Mouse (Mus musculus) heart, postnatal 4 days (tissue): ENCODE results near the gene Hmbs. TPM values are rescaled to one million over a fixed set of nuclear protein-coding genes. Genes with fewer than 3 reads are reported as not detected.
A peak's percentile ranks its signal among the peaks of the same experiment; 100 is the strongest.
"Not testable (repeated sequence)": the region's sequence is repeated elsewhere in the genome, so short reads cannot be mapped to it uniquely, and the experiment has no call there.

ENCODE experiments used
- DNase-seq: peaks from one replicate; pipeline ENCODE4 v3.0.0; 2021
- total RNA-seq, 2 experiments: library from RNA; stranded (reverse); gene quantifications; 2 replicates each; pipeline ENCODE4 v1.2.3; 2021

Gene Hmbs
- total RNA-seq, 2 experiments from 2014 or later, result 54.0 to 60.6 TPM

DNA sequence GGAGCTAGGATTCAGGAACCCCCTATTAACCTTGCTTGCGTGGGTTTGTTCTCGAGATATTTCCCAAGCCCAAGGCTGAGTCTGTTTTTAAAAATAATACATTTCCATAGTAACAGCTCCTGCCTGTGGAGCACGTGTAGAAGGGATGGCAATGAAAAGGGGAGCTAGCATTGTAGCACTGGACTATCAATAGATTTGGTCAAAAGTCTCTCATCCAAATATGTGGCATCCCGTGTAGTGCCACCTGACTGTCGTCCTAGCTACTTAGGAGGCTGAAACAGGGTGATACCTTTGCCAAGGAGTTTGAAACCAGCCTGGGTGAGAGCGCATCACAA lies 23.3 kb downstream of the Hmbs start:
- DNase-seq, result no peak

DNA sequence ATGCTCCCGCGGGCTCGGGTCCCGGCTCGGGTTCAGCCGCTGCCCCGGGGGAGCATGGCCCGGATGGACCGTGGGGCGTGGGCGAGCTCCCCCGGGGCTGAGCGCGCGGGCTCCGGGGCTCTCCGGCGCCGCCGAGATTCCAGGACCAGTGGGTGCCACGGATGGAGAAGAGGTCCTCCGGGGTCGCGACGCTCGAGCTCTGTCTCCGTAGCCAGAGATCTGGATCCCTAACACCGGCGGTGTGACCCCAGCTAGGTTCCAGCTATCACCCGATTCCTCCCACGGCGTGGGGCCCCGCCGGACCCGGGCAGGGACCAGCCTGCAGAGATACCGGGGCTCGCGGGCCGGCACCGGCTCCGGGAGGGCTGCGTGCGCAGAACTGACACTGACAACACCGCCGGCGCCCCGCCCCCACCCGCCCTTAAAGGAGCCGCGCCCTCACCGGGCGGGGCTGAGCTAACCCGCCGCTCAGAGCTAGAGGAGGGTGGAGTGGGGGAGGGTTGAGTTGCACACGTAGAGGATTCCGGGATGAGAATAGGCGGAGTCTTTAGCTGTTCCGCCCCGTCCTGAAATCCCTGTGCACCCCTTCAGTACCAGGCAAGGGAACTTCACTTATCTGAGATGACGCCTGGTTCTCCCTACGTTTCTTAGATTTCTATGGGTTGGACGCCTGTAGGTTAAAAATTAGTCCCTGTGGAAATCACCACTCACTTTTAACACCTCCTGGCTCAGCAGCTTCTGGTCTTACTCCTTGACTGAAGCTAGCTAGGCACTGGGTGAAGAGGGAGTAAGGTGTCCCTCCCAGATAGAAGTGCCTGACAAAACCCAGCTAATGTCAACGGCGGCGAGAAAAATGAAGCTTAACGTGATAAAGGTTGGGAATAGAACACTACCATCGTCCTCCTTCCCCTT lies 23.9 kb downstream of the Hmbs start, which contains the start of gene C2cd2l:
Gene C2cd2l (minus strand): TSS at position 399 of the 912 bp plus-strand sequence.
- DNase-seq, result peak; percentile 90

DNA sequence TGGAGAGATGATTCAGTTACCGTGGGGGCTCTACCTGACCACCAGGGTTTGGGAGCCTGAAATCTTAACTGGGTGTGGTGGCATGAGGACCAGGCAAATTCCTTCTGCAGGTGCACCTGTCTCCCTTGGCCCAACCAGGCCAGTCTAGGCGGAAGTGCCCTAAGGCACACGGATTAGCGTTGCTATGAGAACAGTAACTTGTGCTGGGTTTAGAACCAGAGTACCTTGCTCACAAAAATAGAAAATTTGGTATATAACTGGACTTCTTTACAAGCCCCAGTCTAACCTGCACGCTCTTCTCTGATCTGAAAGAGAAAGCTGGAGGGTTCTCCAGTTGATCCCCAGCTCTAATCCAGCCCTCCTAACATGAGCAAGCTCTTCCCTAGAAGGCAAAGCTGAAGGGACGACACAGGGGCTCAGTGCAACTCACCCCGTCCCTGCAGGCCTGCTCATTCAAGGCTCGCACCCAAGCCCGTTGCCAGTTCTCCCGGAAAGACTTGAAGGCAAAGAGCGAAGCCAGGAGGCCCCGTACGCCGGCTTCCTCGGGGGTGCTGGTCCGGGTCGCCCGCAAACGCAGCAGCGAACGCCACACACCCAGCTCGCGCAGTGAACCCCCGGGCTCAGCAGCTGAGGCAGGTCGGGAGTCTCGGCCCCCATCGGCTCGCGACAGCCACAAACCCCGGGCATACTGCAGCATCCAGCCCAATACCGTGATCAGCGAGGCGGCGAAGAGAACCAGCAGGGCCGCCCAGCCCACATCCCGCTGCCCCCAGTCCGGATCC lies 24.7 kb downstream of the Hmbs start:
- DNase-seq, result no peak

DNA sequence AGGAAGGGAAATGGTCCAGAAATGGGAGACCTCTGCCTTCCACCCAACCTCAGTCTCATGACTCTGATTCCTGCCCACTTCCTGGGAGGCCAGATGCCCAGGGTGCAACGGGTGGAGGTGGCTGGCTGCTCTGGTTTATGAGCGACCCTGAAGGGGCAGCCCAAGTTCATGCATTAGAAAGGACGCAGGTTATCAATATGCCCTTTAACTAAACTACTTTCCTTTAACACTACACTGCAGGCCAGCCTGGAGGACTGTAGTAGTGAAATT lies 25.3 kb downstream of the Hmbs start:
- DNase-seq, result no peak

DNA sequence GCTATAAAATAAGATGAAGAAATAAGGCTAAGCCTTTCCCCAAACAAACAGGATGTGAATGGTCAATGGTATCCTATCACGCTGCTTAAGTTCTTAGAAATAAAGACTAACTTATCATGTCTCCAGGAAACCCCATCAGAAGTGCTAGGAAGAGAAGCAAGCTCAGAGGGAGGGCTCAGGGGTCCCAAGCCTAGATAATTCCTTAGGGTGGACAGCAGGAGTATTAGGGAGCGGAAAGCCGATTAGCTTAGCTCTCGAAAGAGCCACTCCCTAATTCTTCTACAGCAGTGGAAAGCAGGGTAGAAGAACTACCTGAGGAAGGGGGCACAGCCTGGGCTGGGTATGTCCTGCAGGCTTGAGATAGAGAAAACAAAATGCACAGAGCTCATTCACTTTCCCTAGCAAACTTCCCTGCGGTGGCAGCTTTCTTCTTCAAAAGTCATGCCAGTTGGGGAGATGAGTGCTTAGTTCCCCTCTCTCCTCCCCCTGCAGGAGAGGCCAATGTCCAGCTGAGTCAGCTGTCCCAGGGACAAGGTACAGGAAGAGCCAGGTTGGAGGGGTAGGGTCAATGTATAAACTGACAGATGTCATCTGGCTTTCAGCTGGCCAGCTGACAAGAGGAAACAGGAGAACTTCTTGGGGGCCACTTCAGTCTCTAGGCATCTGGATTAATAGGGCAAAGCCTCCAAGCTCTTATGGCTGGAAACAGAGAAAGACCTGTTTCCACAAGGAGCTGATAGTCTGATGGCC lies 25.8 kb downstream of the Hmbs start:
- DNase-seq, result no peak

DNA sequence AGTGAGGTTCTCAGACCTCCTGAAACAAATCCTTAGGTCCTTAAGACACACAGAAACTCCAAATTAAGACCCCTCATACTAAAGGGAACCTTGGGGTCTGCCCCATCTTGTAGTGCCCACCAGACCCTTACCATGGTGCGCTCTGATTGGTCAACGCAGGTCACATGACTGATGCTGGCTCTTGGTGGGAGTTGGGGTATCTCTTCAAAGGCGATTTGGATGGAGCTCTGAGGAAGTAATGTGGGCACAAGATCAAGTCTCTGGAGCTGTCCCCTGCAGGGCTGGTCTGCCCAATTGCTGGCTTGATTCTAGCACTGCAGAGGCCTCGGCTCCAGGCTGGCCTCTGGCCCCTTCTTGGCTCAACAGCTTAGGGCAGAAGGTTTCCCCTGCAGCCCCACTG lies 26.6 kb downstream of the Hmbs start:
- no peak for DNase-seq

DNA sequence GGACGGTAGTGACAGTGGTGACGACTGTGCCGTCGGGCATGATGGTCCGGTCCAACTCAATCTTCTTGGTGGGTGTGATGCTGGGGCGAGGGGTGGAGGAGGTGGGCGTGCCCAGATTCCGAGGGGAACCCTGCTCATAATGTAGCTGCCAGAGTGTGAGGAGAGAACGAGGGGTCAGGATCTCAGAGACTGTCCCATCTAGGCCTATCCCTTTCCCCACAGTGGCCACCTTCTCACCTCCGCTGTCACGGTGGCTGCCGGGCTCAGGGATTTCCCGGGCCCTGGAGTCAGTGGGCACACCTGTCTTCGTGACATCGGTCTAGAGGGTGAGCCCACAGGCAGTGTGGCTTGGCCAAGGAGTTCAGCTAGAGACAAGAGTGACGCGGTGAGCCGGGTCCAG lies 29.1 kb downstream of the Hmbs start:
- DNase-seq, result no peak

DNA sequence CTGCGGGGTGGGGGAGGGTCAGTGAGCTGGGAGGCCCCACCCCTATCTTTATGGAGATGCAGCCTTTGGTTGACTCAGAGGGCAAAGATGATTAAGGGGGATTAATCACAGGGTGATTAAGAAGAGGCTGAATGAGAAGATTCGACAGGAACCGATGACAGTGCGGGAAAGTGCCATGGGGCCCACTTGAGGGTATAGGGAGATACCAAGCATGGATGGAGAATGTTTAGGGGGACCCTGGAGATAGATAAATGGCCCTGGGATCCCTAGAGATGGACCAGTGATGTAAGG lies 29.8 kb downstream of the Hmbs start:
- DNase-seq, result no peak

DNA sequence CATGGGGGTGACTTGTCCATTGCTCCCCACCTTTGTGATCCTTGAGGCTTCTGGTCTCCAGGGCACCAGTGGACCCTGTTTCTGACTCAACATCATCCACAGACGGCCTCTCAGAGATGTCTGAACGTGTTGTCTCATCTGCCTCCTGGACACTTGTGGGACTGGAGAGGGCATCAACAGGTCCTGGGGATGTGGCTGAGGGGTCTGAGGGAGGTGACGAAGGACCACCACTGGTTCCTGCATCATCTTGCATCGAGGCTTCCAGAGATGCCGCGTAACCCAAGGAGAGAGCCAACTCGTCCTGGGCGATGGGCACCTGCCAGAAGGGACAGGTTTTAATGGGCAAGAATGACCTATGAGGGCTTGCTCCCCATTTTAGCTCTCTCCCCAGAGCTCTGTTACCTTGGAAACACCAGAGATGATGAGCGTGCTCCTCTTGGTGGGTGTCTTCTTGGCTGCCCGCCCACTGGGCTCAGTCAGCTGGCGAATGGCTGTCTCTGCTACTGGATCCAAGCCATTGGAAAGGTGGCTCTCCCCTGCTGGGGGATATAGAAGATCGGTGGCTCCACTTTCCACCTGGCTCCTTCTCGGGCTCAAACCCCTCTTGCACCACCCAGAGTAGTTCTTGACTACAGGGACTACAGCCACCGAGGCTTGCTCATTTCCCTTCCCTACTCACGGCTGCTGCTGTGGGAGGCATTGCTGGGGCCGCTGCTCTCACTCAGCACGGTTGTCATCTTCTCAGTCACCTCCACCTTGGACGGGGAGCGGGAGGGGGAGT lies 30.4 kb downstream of the Hmbs start:
- DNase-seq, result no peak

DNA sequence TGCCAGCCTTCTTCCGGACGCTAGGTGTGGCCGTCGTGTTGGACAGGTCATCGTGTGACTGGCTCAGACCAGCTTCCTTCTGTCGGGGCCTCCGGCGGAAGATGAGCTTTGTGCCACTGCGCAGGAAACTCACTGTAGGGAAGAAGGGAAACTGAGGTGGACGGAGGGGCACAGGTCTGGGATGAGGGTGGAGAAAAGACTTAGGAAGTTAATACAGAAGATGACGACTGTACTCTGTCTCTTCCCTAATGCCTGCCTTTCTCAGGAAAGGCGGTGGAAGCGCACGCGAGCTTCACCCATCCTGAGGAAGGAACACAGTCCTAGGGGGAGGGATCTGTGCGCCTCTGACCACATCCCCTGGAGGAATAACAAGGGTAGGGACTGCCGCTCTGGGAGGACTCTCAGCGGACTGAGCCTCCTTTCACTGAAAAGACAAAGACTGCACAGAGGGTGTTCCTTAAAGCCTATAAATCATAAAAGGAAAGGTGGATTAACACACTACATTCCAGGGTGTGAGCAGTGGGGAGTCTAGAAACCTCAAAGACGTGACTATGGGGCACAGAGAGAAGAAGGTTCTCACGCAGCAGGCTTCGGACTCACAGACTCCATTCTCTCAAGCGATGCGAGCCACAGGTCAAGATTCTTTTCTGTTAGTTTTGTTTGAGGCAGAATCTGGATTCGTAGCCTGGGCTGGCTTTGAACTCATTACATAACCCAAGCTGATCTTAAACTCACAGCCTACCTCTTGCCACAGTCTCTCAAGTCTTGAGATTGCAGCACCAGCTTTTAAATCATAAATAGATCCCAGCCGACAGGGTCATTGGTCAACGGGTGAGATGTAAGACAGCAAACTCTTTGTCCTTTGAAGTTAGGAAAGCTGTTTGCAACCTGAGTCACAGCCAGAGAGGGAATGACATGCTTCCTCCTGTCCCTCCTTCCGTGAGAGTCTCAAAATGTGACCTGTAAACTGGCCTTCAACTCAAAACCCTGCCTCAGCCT lies 32.6 kb downstream of the Hmbs start:
- peak; percentile 48 for DNase-seq

DNA sequence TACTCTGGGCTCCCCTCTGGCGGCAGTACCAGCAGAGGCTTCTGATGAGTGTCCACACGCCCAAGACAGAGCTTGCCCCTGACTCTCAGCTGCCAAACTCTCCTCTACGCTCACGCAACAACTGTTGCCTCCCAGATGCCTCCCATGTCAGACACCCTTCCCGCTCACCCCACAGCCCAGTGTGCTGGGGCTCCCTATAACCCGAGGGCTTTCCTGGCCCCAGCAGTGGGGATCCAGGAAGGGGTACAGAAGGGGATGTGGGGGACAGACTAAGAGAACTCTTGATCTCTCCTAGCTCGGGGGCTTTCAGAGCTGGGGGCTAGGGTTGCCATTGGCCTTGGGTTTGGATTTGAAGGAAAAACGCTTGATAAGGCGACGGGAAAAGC lies 33.3 kb downstream of the Hmbs start:
- DNase-seq, result no peak

DNA sequence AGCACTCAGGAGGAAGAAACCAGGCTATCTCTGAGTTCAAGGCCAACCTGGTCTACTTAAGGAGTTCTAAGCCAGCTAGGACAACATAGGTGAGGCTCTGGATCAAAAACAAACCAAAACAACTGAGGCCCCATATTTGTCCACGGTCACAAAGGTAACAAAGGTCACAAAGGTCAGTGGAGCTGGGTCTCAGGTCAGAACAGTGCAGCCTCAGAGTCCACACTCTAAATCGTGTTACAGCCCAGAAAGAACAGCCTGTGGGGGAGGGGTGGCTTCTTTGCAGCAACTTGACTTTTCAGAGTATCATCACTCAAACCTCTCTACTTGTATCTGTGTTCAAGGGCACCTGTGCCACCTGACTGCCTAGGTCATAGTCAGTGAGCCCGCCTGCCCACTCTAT lies 34.3 kb downstream of the Hmbs start:
- DNase-seq, result no peak

DNA sequence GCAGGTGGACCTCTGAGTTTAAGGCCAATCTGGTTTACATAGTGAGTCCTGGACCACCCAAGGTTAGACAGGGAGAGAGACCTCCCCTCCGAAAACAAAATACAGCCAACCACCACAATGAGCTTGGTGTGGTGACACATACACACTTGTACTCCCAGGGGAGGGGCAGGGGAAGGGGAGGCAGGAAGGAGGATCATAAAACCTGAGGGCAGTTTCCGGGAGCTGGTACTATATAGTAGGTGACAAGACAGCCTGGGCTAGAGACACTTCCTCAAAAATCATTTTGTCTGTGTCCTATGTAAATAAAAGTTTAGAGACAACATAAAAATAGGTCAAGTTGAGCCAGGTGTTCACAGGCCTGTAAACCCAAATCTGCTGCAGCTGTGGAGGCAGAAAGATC lies 36.8 kb downstream of the Hmbs start:
- DNase-seq, result no peak

DNA sequence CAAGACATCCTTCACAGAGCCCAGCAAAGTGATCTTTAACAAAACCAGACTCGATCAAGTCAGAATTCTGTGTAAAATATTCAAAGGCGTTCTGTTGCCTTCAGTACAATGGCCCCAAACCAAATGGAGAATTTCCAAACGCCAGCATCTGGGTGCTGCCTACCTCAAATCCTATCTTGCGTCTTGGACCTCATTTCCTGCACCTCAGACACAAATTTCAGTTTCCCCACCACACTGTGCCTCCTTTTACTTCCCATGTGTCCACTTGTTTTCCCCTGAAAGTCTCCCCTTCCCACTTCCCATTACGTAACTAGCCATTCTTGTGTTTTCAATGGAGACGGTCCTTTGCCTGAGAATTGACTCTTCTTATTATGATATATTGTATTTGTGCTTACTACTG lies 37.5 kb downstream of the Hmbs start:
- no peak for DNase-seq

DNA sequence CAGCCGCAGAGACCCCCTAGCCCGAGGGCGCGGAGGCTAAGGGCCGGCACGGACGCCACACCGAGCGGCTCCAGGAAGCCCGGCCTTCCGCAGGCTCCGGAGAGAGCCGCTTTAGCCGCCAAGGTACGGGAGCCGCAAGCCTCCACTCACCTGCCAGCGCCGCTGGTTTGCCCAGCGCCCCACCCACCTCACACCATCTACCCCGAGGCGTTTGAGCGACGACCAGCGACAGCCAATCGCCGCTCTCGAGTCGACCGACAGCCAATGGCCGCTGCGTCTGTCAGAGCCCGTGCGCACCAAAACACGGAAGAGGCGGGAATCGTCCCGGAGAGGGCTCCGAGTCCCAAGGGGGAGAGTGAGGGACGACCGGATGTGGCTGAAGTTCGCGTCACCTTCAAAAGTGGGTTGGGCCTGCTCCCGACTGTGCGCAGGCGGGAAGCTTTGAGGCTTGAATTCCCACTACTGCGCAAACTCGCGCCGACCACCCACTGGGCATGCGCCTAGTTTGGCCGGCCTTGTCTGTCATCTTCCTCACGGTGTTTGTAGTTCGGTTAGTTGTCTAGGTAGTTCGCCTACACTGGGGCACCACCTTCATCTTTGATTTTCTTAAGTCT lies 38.5 kb downstream of the Hmbs start, which contains the start of gene Hinfp:
Gene Hinfp (minus strand): TSS at position 206 of the 614 bp plus-strand sequence.
- DNase-seq, result peak; percentile 98

DNA sequence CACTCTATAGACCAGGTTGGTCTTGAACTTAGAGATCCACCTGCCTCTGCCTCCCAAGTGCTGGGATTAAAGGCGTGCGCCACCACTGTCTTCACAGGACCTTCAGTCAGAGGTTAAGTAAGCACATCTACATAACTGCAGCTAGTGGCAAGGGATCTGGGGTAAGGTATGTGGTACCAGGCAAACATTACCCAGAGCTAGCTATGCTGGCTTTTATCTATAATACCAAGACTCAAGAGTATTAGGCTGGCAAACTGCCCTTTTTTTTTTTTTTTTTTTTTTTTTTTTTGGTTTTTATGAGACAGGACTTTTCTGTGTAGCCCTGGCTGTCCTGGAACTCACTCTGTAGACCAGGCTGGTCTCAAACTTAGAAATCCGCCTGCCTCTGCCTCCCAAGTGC lies 44.0 kb downstream of the Hmbs start:
- DNase-seq, result not testable (repeated sequence)

DNA sequence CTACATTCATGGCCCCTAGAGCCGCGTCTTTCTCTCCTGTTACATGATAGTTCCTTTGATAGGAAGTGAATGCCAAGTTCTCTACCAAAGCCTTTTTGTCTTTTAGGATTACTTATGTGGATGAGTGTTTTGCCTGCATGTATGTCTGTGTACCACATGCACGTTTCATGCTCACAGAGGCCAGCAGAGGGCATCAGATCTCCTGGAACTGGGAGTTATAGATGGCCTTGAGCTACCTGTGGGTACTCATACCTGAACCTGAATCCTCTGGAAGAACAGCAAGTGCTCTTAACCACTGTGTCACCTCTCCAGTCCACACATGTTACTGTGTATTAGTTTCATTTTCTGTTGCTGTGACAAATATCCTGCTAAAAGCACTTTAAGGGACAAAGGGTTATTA lies 51.5 kb downstream of the Hmbs start:
- peak; percentile 44 for DNase-seq

DNA sequence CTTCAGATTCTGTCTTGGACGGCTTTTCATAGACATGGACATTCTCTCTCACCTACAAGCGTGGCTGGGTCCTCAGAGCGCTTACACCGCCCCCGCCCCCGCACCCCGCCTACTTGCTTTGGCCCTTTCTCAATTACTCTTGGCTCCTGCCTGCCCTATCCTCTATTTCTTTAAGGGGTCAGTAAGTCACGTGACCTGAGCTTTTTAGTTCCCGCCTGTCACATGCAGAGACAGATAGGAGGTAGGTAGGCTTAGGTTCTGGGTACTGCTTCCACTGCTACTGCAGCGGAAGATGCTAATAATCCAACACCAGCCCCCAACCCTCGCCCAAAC lies 55.1 kb downstream of the Hmbs start:
- no peak for DNase-seq

DNA sequence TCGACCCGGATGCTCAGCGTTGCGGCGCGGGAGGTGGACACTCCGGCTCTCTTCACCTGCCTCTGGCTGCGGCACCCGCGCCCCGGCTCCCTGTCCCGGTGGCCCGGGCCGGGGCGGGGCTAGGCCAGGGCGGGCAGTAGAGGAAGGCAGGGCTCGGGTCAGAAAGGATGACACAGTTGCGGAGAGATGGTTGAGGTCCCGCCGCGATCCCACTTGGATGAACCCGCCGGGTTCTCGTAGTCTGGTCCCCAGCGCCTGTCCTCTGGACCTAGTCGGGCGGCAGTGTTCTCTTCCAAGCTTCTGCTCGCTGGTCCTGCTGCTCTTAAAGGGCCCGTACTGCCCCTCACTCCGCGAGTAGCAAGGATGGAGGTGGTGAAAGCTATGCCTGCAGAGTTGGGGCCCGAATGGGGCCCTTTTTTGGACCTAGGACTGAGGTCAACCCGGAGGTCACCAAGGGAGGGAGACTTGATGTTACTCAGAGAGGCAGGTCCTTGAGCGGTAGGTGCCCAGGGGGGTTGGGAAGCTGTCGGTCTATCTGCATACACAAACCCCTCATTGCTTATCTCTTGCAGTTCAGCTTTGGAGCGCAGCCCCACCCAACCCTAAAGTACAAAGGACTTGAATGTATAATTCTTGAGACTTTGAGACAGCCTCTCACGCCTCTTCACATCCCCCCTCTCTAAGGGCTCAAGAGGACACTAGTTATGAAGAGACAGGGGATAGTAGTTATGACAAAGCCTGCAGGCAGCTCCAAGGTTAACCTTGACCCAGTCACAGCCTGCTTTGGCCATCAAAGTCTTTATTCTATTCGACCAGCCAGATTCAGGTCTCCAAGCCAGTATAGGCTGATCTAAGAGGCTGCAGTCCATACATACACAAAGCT lies 55.7 kb downstream of the Hmbs start, which contains the start of gene Abcg4:
Gene Abcg4 (minus strand): TSS at position 540 of the 883 bp plus-strand sequence.
- DNase-seq, result peak; percentile 25
